Mouse (Mus musculus): ENCODE measurements around the gene Lima1.

Lima1 gene

GRCm38 (mm10) chr15:99767467-99767866, 107.8 kb downstream of the Lima1 start:
- DNase-seq (ENCODE audit: low read depth in 2 of 2, low spot score in 2 of 2), result no peak

GRCm38 (mm10) chr15:99754204-99754603, 121.1 kb downstream of the Lima1 start:
- DNase-seq (ENCODE audit: low read depth in 2 of 2, low spot score in 2 of 2), result no peak

- no peak for DNase-seq (ENCODE audit: low read depth in 2 of 2, low spot score in 2 of 2)
These were observed 135.0 kb downstream of the Lima1 start for GRCm38 (mm10) chr15:99740229-99740628.

- no peak for DNase-seq (ENCODE audit: low read depth in 2 of 2, low spot score in 2 of 2)
These were observed 138.6 kb downstream of the Lima1 start for GRCm38 (mm10) chr15:99736675-99737074.

GRCm38 (mm10) chr15:99735631-99736030, 139.6 kb downstream of the Lima1 start:
- peak; percentile 100 for DNase-seq (ENCODE audit: low read depth in 2 of 2, low spot score in 2 of 2)

GRCm38 (mm10) chr15:99733186-99733585, 142.1 kb downstream of the Lima1 start:
- no peak for DNase-seq (ENCODE audit: low read depth in 2 of 2, low spot score in 2 of 2)

GRCm38 (mm10) chr15:99731678-99732077, 143.6 kb downstream of the Lima1 start:
- no peak for DNase-seq (ENCODE audit: low read depth in 2 of 2, low spot score in 2 of 2)

GRCm38 (mm10) chr15:99731167-99731566, 144.1 kb downstream of the Lima1 start:
- DNase-seq (ENCODE audit: low read depth in 2 of 2, low spot score in 2 of 2), result no peak

- DNase-seq (ENCODE audit: low read depth in 2 of 2, low spot score in 2 of 2), result no peak
These were observed 146.0 kb downstream of the Lima1 start for GRCm38 (mm10) chr15:99729056-99729783.

Data from CD8-positive naive resting alpha-beta T cell, adult 2 months (primary cell).